In genomic region chr13:70369647-70370046, GRCm38 (mm10) we compare ENCODE assay signal across 20 mouse cellular contexts.
A peak's percentile ranks its signal among the peaks of the same experiment; 100 is the strongest.
DNase-seq lines count a peak whose midpoint lies in the region; ATAC-seq lines count a peak whose summit lies in the region.
"Had no signal": no experiment of that assay in that cellular context is flagged by ENCODE, and none has a peak within 500 bp of the region (broad histone marks: within the 10 kb centered on the region; RNA-seq: fewer than 3 reads in every experiment).

No protein-coding gene starts in this region.

- 63% methylated on average over 2 of the region's 2 CpGs for WGBS in kidney, embryonic 14.5 days

- H3K4me1 ChIP-seq in kidney, embryonic 14.5 days (ENCODE audit: control insufficient read depth, insufficient read depth, low read length), result no peaks in the 10 kb centered on the region
- H3K4me1 ChIP-seq: embryonic facial prominence, embryonic 12.5 days; heart, embryonic 13.5 days had no signal

- no peaks in the 10 kb centered on the region for H3K9me3 ChIP-seq in kidney, embryonic 14.5 days (ENCODE audit: control insufficient read depth, low read length)
- H3K9me3 ChIP-seq: embryonic facial prominence, embryonic 12.5 days; heart, embryonic 13.5 days had no signal

- H3K4me3 ChIP-seq in kidney, embryonic 14.5 days (ENCODE audit: low read length), result no peak overlapping the region
- H3K4me3 ChIP-seq: embryonic facial prominence, embryonic 12.5 days; heart, embryonic 13.5 days had no signal

- H3K27ac ChIP-seq in kidney, embryonic 14.5 days (ENCODE audit: low read depth, low read length), result no peak overlapping the region
- H3K27ac ChIP-seq: embryonic facial prominence, embryonic 12.5 days; heart, embryonic 13.5 days; macrophage had no signal

- no peak overlapping the region for H3K4me2 ChIP-seq in kidney, embryonic 14.5 days (replicated peaks; ENCODE audit: low read depth, low read length)
- H3K4me2 ChIP-seq: embryonic facial prominence, embryonic 12.5 days; heart, embryonic 13.5 days; liver, embryonic 11.5 days; midbrain, embryonic 11.5 days had no signal

- DNase-seq in adrenal gland, adult 8-10 months, result peak; percentile 44
- DNase-seq in adrenal gland, postnatal 4 days (ENCODE audit: low spot score in 2 of 2), result no peak
- DNase-seq in kidney, postnatal 36 days, result peak; percentile 2 to 3
- peak; percentile 7 for DNase-seq in ovary, postnatal 14 days (ENCODE audit: low spot score)
- DNase-seq in ovary, postnatal 10 days (ENCODE audit: low spot score), result no peak
- DNase-seq in left cerebral cortex, adult 9 months (ENCODE audit: low spot score in 2 of 2), result no peak
- no peak for DNase-seq in left cerebral cortex, postnatal 14 days (ENCODE audit: low spot score in 2 of 2)
- DNase-seq: cerebellum, adult 8-10 months; heart, postnatal 36 days; right cerebral cortex, adult 18-20 months; thymus, postnatal 4 days had no signal

- H3K36me3 ChIP-seq in kidney, embryonic 14.5 days (ENCODE audit: control insufficient read depth, insufficient read depth, low read length), result no peaks in the 10 kb centered on the region
- H3K36me3 ChIP-seq: embryonic facial prominence, embryonic 12.5 days; heart, embryonic 13.5 days had no signal

- no peak overlapping the region for H3K9ac ChIP-seq in kidney, embryonic 14.5 days (ENCODE audit: low read depth, low read length)
- H3K9ac ChIP-seq: embryonic facial prominence, embryonic 12.5 days; heart, embryonic 13.5 days had no signal

- intact Hi-C loops in left cerebral cortex, postnatal 14 days (cut with DNase I), result no loop called here

- ATAC-seq in kidney, embryonic 14.5 days (ENCODE audit: low FRiP score, low TSS enrichment), result no peak
- ATAC-seq: activated CD4-positive, CD25-positive, alpha-beta regulatory T cell, adult 4 months; forebrain, embryonic 16.5 days had no signal

- no peaks in the 10 kb centered on the region for H3K27me3 ChIP-seq in kidney, embryonic 14.5 days (ENCODE audit: control insufficient read depth, insufficient read depth, low read length)
- H3K27me3 ChIP-seq: CH12.LX; embryonic facial prominence, embryonic 12.5 days; heart, embryonic 13.5 days had no signal

Comparison
In these comparisons a context has a peak if more than half of its experiments do, and no peak if none do; other contexts are left out.
1. DNase-seq: peak in adrenal gland, adult 8-10 months (single experiment), kidney, postnatal 36 days (2 of 2) and ovary, postnatal 14 days (single experiment); none in adrenal gland, postnatal 4 days (0 of 2), ovary, postnatal 10 days (single experiment), left cerebral cortex, adult 9 months (0 of 2) and left cerebral cortex, postnatal 14 days (0 of 2).